Mouse (Mus musculus) gastrocnemius, adult 18-20 months (tissue): ENCODE measurements around the gene Map3k5. TPM values are rescaled to one million over a fixed set of nuclear protein-coding genes. Genes with fewer than 3 reads are reported as not detected.
"Not testable (repeated sequence)": the region's sequence is repeated elsewhere in the genome, so short reads cannot be mapped to it uniquely, and the experiment has no call there.

ENCODE experiments used
- DNase-seq: peaks from one replicate; pipeline ENCODE4 v3.0.0; 2021; ENCODE audit warnings: low spot score
- total RNA-seq, 2 experiments: library from RNA; stranded (reverse); gene quantifications; 2 replicates each; pipeline ENCODE4 v1.2.3; 2021

The Map3k5 gene
- total RNA-seq, 2 experiments from 2014 or later = 7.3 to 8.4 TPM

- DNase-seq = no peak
These were observed 29.8 kb downstream of the Map3k5 start for GRCm38 (mm10) chr10:19964105-19964504.

GRCm38 (mm10) chr10:19966597-19966996 is 32.3 kb downstream of the Map3k5 start:
- DNase-seq = no peak

GRCm38 (mm10) chr10:19968445-19968844 is 34.2 kb downstream of the Map3k5 start:
- DNase-seq = no peak

GRCm38 (mm10) chr10:19969831-19970460 is 35.7 kb downstream of the Map3k5 start:
- DNase-seq = no peak

GRCm38 (mm10) chr10:19971491-19971890 is 37.2 kb downstream of the Map3k5 start:
- not testable (repeated sequence) for DNase-seq

- DNase-seq = no peak
These were observed 39.2 kb downstream of the Map3k5 start for GRCm38 (mm10) chr10:19973321-19974108.

DNA sequence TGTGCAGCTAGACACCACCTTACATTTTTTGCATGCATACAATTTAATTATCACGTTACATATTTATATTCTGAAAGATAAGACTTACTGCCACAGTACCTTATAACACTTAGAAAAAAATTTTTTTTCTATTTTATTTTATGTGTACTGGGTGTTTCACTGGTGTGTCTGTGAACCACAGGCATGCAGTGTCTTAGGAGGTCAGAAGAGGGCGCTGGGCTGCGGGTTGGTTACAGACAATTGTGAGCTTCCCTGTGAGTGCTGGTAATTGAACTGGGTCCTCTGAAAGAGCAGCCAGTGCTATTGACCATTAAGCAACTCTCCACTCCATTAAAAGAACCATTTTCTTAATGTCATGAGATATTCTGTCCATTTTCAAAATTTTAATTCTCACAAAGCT is 43.3 kb downstream of the Map3k5 start:
- no peak for DNase-seq

DNA sequence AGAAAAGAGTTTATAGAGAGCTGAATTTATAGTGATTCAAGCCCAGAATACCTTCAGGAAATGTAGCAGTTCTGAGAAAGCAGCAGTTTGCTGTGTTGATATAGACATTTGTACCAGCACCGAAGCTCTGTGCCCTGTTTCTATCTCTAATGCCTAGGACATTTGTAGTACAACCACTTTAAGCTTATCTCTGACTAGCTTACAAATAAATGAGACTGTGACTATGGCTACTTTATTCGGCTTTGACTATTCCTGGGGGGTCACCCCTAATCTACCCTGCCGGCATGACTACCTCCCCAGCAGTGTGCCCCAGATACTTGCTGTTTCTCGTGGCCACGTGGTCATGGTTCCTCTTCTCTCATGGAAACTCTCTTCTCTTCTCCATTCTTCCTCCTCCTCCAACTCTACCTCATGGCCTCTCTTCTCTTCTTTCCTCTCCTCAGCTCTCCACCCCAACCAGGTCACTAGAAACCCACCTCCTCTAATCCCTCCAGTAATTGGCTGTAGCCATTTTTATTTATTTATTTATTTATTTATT is 44.5 kb downstream of the Map3k5 start:
- DNase-seq = no peak

DNA sequence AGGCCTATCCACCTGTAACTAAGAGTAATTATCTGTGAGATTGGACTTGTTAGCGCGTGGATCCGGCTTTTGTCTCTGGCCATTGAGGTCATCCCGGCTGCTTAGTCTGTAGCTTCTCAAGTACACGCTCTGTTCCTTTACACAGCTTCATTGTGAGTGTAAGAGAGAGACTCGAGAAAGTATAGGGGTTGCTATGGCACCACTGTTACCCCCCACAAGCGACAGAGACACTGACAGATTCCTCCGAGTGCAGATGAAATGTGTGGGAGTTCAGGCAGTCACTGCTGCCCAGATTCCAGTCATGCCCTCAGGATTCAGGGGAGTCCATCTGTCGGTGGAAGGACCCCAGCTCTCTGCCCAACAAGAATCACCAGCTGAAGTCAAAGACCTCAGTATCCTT is 53.5 kb downstream of the Map3k5 start:
- no peak for DNase-seq

- DNase-seq = no peak
These were observed 55.7 kb downstream of the Map3k5 start for GRCm38 (mm10) chr10:19989986-19990385.

- DNase-seq = no peak
These were observed 56.4 kb downstream of the Map3k5 start for GRCm38 (mm10) chr10:19990638-19991037.

GRCm38 (mm10) chr10:19991237-19991865 is 57.1 kb downstream of the Map3k5 start:
- no peak for DNase-seq

GRCm38 (mm10) chr10:19991866-19992252 is 57.6 kb downstream of the Map3k5 start:
- DNase-seq = no peak

GRCm38 (mm10) chr10:19994469-19995450 is 60.5 kb downstream of the Map3k5 start:
- DNase-seq = no peak

GRCm38 (mm10) chr10:19996151-19996550 is 61.9 kb downstream of the Map3k5 start:
- no peak for DNase-seq

DNA sequence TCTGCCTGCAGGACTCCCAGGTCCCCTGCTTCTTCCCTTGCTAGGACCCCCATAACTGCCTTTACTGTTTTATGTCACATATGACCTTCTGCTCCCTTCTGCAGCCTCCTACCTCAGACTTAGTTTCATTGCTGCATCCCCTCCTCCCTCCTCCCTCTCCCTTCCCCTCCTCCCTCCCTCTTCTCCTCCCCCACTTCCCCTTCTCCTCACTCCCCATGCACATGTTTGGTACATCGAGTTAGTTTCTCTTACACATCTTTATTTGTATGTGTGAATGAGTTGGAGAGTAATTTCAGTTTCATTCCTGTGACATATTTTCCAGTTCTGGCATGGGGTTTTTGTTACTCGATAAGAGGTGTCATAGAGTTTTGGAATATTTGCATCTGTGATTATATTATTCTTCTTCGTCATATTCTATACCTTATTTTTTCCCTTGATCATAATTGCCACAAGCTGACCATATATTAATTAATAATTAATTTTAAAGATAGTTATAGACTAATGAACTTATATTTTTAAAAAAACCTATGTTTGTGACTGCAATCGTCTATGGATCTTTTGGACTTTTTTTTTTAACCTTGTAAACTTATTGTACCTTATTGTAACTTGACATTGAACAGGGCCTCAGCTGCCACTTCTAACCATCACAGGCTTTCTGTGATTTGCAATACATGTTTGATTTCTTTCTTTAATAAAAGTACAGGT is 65.6 kb downstream of the Map3k5 start:
- no peak for DNase-seq

DNA sequence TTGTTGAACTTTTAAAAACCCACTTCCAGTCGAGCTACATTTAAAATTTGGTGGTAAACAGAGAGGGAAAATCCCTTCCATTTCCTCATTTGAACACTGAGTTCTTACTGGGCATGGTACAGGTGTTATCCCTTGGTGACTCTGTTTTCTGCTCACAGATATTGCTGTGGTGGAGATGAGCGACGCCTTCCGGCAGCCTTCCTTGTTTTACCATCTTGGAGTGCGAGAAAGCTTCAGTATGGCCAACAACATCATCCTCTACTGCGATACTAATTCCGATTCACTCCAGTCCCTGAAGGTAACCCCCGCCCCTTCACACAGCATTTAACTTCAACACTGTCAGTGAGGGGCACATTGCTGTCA is 66.1 kb downstream of the Map3k5 start:
- no peak for DNase-seq

- DNase-seq = no peak
These were observed 67.7 kb downstream of the Map3k5 start for GRCm38 (mm10) chr10:20001990-20002389.

DNA sequence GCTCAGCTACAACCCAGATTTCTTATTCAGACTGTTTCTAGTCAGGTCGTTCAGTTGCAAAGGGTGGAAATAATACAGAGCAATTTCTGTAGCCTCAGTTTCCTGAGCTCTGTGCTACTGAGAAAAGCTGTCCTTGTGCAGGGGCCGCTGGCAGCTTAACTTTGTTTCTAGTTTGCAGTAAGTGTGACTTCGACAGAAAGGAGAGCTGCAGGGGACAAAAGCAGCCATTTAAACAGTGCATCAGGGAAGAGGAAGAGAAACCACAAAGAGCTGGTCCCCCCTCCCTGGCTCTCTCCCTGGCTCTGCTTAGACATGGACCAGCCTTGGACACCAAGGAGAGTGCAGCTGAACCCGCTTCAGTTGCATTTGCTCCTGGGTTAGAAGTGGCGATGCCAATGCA is 68.7 kb downstream of the Map3k5 start:
- DNase-seq = no peak

DNA sequence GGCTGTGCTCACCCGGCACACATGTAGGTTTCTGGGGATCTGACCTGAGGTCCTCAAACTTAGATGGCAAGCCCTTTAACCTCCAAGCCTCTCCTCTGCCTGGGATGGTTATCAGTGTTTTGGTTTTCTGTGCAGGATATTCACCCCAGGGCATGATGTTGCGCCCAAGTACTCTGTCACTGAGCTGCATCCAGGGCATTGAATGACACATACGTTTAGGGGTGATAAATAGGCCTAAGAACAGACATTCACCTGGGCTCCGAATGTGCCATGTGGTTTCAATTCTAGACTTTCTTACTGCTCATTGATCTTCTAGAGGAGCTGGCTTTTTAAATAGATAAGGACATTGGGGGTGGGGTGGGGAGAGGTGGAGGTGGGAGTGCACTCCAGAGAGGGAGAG is 70.5 kb downstream of the Map3k5 start:
- no peak for DNase-seq
